9 mouse cellular contexts compared by ENCODE assay signal in the genomic region with DNA sequence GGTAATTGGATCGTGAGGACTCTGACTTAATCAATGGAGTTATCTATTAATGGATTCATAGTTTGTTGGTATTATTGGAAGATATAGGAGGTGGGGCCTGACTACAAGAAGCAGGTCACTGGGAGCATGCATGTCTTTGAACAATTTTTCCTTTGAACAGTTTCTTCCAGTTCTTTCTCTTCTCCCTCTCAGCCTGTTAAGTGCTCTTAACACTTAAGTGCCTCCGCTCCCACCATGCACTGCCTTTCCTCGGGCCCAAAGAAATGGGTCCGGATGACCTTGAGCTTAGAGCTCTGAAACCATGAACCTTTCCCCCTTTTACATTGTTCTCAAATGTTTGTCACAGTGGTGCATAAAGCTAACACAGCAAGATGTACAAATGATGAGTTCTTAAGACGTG. TPM values are rescaled to one million over a fixed set of nuclear protein-coding genes. Genes with fewer than 3 reads are reported as not detected.
A peak's percentile ranks its signal among the peaks of the same experiment; 100 is the strongest.
DNase-seq lines count a peak whose midpoint lies in the region; ATAC-seq and TF ChIP-seq lines count a peak whose summit lies in the region.
"Had no signal": no experiment of that assay in that cellular context is flagged by ENCODE, and none has a peak within 500 bp of the region (broad histone marks: within the 10 kb centered on the region; RNA-seq: fewer than 3 reads in every experiment).

No protein-coding gene starts in this region.

- H3K27ac ChIP-seq in heart, embryonic 14.5 days (replicated peaks in 1 of 2; ENCODE audit: control insufficient read depth in 1 of 2, insufficient read depth in 1 of 2, low read depth in 2 of 2, low read length in 2 of 2): peak overlapping the region; percentile 64 to 91
- H3K27ac ChIP-seq in lung, postnatal 0 days (ENCODE audit: low read length): peak overlapping the region; percentile 85

- 71% methylated on average over 5 of the region's 5 CpGs for WGBS in heart, embryonic 14.5 days
- 45% methylated on average over 5 of the region's 5 CpGs for WGBS in lung, postnatal 0 days

- H3K9me3 ChIP-seq in heart, embryonic 14.5 days (ENCODE audit: control insufficient read depth, low read length): no peaks in the 10 kb centered on the region
- no peaks in the 10 kb centered on the region for H3K9me3 ChIP-seq in lung, postnatal 0 days (ENCODE audit: low read length)

- intact Hi-C loops in heart, postnatal 25 days (cut with DNase I): no loop called here

- peaks cover 31% of the 10 kb centered on the region for H3K36me3 ChIP-seq in heart, embryonic 14.5 days (ENCODE audit: control insufficient read depth, insufficient read depth, low read length)
- peaks cover 7% of the 10 kb centered on the region; the same call in 1 of the 2 replicates for H3K36me3 ChIP-seq in lung, postnatal 0 days (ENCODE audit: insufficient read depth, low read length)

- no peaks in the 10 kb centered on the region for H3K27me3 ChIP-seq in heart, embryonic 14.5 days (ENCODE audit: control insufficient read depth, insufficient read depth, low read length)
- no peaks in the 10 kb centered on the region for H3K27me3 ChIP-seq in lung, postnatal 0 days (replicated peaks; ENCODE audit: insufficient read depth, low read length)
- H3K27me3 ChIP-seq: CH12.LX had no signal

- H3K4me2 ChIP-seq in heart, embryonic 14.5 days (ENCODE audit: low read length): no peak overlapping the region
- H3K4me2 ChIP-seq in lung, postnatal 0 days (replicated peaks; ENCODE audit: low read depth, low read length): no peak overlapping the region

- no peak overlapping the region for H3K4me3 ChIP-seq in heart, embryonic 14.5 days (ENCODE audit: control insufficient read depth in 1 of 2, insufficient read depth in 1 of 2, low read depth in 1 of 2, low read length in 2 of 2)
- H3K4me3 ChIP-seq in lung, postnatal 0 days (ENCODE audit: low read depth, low read length): no peak overlapping the region

- H3K9ac ChIP-seq in heart, embryonic 14.5 days (ENCODE audit: low read length): peak overlapping the region; percentile 96
- H3K9ac ChIP-seq in lung, postnatal 0 days (replicated peaks; ENCODE audit: low read depth): no peak overlapping the region

- ATAC-seq in heart, embryonic 14.5 days (ENCODE audit: insufficient number of reproducible peaks, insufficient read depth, low FRiP score, low read depth): no peak
- peak; percentile 42 for ATAC-seq in lung, postnatal 0 days
- no peak for ATAC-seq in megakaryocyte progenitor cell, adult 5-6 weeks (replicated peaks; ENCODE audit: poor library complexity)

- no peak for TF ChIP-seq CTCF in lung, postnatal 0 days (IDR thresholded peaks at IDR 0.05)

- H3K4me1 ChIP-seq in heart, embryonic 14.5 days (ENCODE audit: control insufficient read depth in 2 of 2, insufficient read depth in 2 of 2, low read length in 2 of 2): peaks cover 8 to 18% of the 10 kb centered on the region in 2 experiments
- H3K4me1 ChIP-seq in lung, postnatal 0 days (ENCODE audit: insufficient read depth, low read depth, low read length): peaks cover 5% of the 10 kb centered on the region; the same call in 1 of the 2 replicates

- no peak for TF ChIP-seq EP300 in lung, postnatal 0 days (IDR thresholded peaks at IDR 0.05)

- DNase-seq in heart, postnatal 25 days (ENCODE audit: low spot score): no peak
- peak; percentile 8 for DNase-seq in thymus, postnatal 0 days (ENCODE audit: low spot score)
- DNase-seq in thymus, postnatal 10 days (ENCODE audit: low spot score in 2 of 2): no peak
- peak; percentile 56 for DNase-seq in lung, postnatal 0 days (ENCODE audit: low spot score)
- DNase-seq in Muller cell, postnatal 12 days (ENCODE audit: inconsistent ontology term): no peak
- DNase-seq in cerebellum, adult 18-20 months: no peak

RNA-seq across cellular contexts. Expression of gene Bphl, which starts 0.7 kb away (rescaled TPM):
- polyA plus RNA-seq in heart, embryonic 14.5 days (2014; fragmentation: Nextera tagmentation; extraction: Ambion mirVana): 45.2 and 50.1 TPM in 2 replicates
- total RNA-seq in heart, postnatal 25 days (2021): 10 to 100 TPM; 34.8 to 39.7 TPM
- 64.5 and 68.7 TPM in 2 replicates for polyA plus RNA-seq in thymus, postnatal 0 days (2015; fragmentation: Nextera tagmentation; extraction: Ambion mirVana)
- polyA plus RNA-seq in lung, postnatal 0 days (2015; fragmentation: Nextera tagmentation; extraction: Ambion mirVana): 55.3 and 70.4 TPM in 2 replicates
- total RNA-seq in megakaryocyte progenitor cell, adult 5-6 weeks (2015): 96.7 and 115 TPM in 2 replicates
- total RNA-seq in megakaryocyte progenitor cell, adult 5-6 weeks (2017): 40.2 and 70.3 TPM in 2 replicates

RNA-seq across cellular contexts. Expression of gene Serpinb6a, which starts 34.1 kb away (rescaled TPM):
- 73.0 and 73.6 TPM in 2 replicates for polyA plus RNA-seq in heart, embryonic 14.5 days (2014; fragmentation: Nextera tagmentation; extraction: Ambion mirVana)
- total RNA-seq in heart, postnatal 25 days (2021): 100 to 1,000 TPM in 1 of 2 experiments, 10 to 100 TPM in 1; 88.4 to 110 TPM
- 73.8 and 89.4 TPM in 2 replicates for polyA plus RNA-seq in thymus, postnatal 0 days (2015; fragmentation: Nextera tagmentation; extraction: Ambion mirVana)
- 94.5 and 94.8 TPM in 2 replicates for polyA plus RNA-seq in lung, postnatal 0 days (2015; fragmentation: Nextera tagmentation; extraction: Ambion mirVana)
- 10.0 and 12.8 TPM in 2 replicates for total RNA-seq in megakaryocyte progenitor cell, adult 5-6 weeks (2015)
- total RNA-seq in megakaryocyte progenitor cell, adult 5-6 weeks (2017): 12.0 and 17.6 TPM in 2 replicates

RNA-seq across cellular contexts. Expression of gene Ripk1, which starts 34.6 kb away (rescaled TPM):
- 8.7 TPM in 2 replicates for polyA plus RNA-seq in heart, embryonic 14.5 days (2014; fragmentation: Nextera tagmentation; extraction: Ambion mirVana)
- total RNA-seq in heart, postnatal 25 days (2021): 1 to 10 TPM; 7.9 to 8.2 TPM
- polyA plus RNA-seq in thymus, postnatal 0 days (2015; fragmentation: Nextera tagmentation; extraction: Ambion mirVana): 12.9 and 13.5 TPM in 2 replicates
- polyA plus RNA-seq in lung, postnatal 0 days (2015; fragmentation: Nextera tagmentation; extraction: Ambion mirVana): 17.7 and 21.2 TPM in 2 replicates
- 42.9 and 44.3 TPM in 2 replicates for total RNA-seq in megakaryocyte progenitor cell, adult 5-6 weeks (2015)
- total RNA-seq in megakaryocyte progenitor cell, adult 5-6 weeks (2017): 49.6 and 50.6 TPM in 2 replicates

RNA-seq across cellular contexts. Expression of gene Tubb2a, which starts 41.1 kb away (rescaled TPM):
- 124 and 131 TPM in 2 replicates for polyA plus RNA-seq in heart, embryonic 14.5 days (2014; fragmentation: Nextera tagmentation; extraction: Ambion mirVana)
- 10 to 100 TPM; 55.0 to 57.4 TPM for total RNA-seq in heart, postnatal 25 days (2021)
- polyA plus RNA-seq in thymus, postnatal 0 days (2015; fragmentation: Nextera tagmentation; extraction: Ambion mirVana): 204 and 248 TPM in 2 replicates
- polyA plus RNA-seq in lung, postnatal 0 days (2015; fragmentation: Nextera tagmentation; extraction: Ambion mirVana): 152 and 167 TPM in 2 replicates
- total RNA-seq in megakaryocyte progenitor cell, adult 5-6 weeks (2015): 2.3 and 2.5 TPM in 2 replicates
- 6.9 and 7.9 TPM in 2 replicates for total RNA-seq in megakaryocyte progenitor cell, adult 5-6 weeks (2017)

Comparison
In these comparisons a context has a peak if more than half of its experiments do, and no peak if none do; other contexts are left out.
1. DNase-seq: peak in thymus, postnatal 0 days (single experiment) and lung, postnatal 0 days (single experiment); none in heart, postnatal 25 days (single experiment), thymus, postnatal 10 days (0 of 2), Muller cell, postnatal 12 days (single experiment) and cerebellum, adult 18-20 months (0 of 2).